Mouse (Mus musculus): ENCODE results near the gene BC048507.
"Not testable (repeated sequence)": the region's sequence is repeated elsewhere in the genome, so short reads cannot be mapped to it uniquely, and the experiment has no call there.

Gene BC048507

GRCm38 (mm10) chr13:67863026-67863425 is at the start of gene BC048507:
Gene BC048507, plus strand, starts transcription at chr13:67863326.
- no peak for DNase-seq (ENCODE audit: low spot score in 2 of 2)

DNA sequence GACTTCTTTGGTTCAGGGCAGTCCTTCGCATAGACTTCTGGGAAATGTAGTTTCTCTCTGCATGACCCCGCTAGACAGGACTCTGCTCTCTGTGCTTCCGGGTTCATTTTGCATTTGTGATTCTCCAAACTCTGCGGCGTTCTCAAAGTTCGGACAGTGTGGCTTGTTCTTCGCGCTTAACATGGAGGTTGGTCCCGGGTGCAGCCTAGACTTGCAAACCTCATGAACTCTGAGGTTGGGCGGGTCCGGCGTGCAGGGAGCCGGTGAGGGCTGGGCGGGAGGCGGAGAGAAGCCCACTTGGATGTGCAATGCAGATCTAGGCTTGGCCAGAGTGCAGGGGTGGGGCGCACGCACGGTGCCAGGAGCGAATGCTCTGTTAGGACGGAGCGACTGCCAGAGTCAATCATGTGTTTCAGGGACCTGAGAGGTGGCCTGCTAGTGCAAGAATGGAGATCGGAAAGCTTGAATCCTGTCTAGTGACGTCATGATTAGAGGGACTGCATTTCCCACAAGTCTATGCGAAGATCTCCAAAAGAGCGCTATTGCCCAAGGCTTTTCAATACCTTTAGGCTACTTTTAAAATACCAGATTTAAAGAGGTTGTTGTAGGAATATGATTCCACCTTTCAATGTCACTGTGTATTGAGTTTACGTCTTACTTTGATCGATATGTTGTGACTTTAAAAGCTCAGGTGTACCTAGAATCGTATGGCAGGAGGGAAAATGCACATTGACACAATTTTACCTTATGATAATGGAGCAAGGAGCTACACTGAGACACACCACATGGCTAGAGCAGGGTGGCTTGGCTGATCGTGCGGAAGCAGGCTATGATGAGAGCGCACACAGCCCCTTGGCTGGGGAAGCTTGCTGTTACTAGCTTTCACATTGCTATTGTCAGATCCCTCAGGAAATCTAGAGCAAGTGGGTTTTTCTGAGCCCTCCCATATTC is 49.1 kb upstream of the BC048507 start, which contains the start of gene Zfp273:
Zfp273 (plus strand) TSS at position 31 of the 951 bp plus-strand sequence.
- DNase-seq (ENCODE audit: low spot score in 2 of 2) = peak; percentile 58 to 82

GRCm38 (mm10) chr13:67818636-67819035 is 44.5 kb upstream of the BC048507 start:
- DNase-seq (ENCODE audit: low spot score in 2 of 2) = no peak

DNA sequence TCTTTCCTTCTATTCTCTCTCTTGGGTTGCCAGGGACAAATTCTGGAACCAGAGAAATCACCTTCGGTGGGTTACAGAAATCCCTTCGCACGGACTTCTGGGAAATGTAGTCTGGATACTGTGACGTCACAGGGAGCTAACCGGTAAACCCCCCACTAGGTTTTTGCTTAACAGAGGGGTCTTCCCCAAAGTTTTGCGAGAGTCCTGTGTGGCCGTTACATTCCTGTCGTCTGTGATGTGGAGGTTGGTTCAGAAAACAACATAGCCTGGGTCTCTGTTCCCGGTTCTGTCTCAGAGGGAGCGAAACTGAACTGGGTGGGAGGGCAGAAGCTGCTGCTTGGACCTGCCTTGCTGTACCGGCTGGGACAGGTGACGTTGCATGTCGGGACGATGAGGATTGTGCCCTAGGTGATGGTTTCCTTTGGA is 32.2 kb upstream of the BC048507 start, which contains the start of gene Gm10037:
Gm10037 (plus strand) TSS at position 196 of the 426 bp plus-strand sequence.
- peak; percentile 48 to 74 for DNase-seq (ENCODE audit: low spot score in 2 of 2)

- DNase-seq (ENCODE audit: low spot score in 2 of 2) = not testable (repeated sequence)
Measured at GRCm38 (mm10) chr13:67833137-67833536, 30.0 kb upstream of the BC048507 start.

- no peak for DNase-seq (ENCODE audit: low spot score in 2 of 2)
Measured at GRCm38 (mm10) chr13:67843775-67844118, 19.4 kb upstream of the BC048507 start.

- peak in 1 of 2 experiments; percentile 66 for DNase-seq (ENCODE audit: low spot score in 2 of 2)
Measured at GRCm38 (mm10) chr13:67844119-67844852, 18.8 kb upstream of the BC048507 start.

GRCm38 (mm10) chr13:67844853-67845194 is 18.3 kb upstream of the BC048507 start:
- DNase-seq (ENCODE audit: low spot score in 2 of 2) = no peak

GRCm38 (mm10) chr13:67850361-67850760 is 12.8 kb upstream of the BC048507 start:
- DNase-seq (ENCODE audit: low spot score in 2 of 2) = no peak

- no peak for DNase-seq (ENCODE audit: low spot score in 2 of 2)
Measured at GRCm38 (mm10) chr13:67853130-67853529, 10.0 kb upstream of the BC048507 start.

- DNase-seq (ENCODE audit: low spot score in 2 of 2) = no peak
Measured at GRCm38 (mm10) chr13:67853983-67854382, 9.1 kb upstream of the BC048507 start.

- no peak for DNase-seq (ENCODE audit: low spot score in 2 of 2)
Measured at GRCm38 (mm10) chr13:67857317-67857716, 5.8 kb upstream of the BC048507 start.

DNA sequence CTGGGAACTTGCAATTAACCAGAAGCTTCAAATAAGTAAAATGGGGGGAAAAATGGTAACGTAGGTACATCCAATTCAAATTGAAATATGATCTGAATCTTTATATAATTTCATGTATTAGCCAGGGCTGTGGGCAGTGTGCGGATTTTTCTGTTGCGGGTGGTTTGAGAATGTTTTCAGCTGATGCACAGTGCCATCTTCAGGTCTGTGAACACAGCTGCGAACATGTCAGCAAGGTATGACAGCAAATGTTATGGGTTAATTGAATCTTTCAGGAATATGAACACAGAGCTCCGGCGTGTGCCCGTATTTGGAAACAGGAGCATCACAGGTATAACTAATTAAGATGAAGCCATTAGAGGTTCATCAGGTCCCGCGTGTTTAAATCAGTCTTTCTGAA is 618 bp upstream of the BC048507 start:
- no peak for DNase-seq (ENCODE audit: low spot score in 2 of 2)

GRCm38 (mm10) chr13:67864764-67865350 is 1.7 kb downstream of the BC048507 start:
- DNase-seq (ENCODE audit: low spot score in 2 of 2) = no peak

DNA sequence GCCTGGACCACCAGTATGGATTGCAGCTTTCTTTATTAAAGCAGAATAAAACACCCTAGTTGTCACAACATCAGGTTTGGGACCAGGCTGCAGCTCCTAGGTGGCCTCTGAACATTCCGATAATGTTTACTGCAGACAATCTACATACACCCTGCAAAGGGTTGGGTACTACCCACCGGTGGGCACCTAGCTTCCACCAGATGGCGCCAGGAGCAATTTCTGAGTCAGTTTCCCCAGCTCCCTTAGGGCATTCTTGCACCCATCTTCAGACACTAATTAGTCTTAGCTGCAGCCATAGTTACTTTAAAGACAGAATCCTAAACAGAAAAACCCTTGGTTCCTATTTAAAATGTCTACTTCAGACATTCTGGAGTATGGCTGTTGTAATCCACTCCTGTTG is 4.8 kb downstream of the BC048507 start:
- no peak for DNase-seq (ENCODE audit: low spot score in 2 of 2)

DNA sequence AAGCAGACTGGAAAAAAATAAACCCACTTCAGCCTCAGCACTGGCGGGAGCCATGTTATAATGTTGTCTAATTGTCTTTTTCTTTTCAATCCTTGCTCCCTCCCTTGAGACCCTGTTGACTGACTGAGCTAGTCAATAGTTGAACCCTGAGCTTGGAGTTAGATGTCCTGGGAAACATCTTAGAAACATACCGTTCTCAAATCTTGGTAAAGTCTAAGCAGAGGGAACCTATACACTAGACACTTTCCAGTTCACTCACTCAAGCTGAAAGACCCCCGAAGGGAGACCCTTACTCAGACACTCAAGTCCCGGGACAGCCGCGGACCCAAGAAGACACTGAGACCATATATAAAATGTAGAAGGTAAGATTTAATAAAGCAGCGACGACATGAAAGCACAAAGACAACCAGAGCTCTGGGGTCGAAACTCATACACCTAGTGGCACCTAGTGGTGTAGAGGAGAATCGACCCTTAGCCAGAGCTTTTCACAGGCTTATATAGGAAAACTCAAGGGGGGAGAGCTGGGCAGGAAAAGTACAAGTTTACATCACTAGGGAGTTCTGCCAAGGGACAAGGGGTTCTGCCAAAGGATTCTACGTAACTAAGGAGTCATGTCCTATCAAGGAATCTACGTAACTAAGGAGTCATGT is 13.0 kb downstream of the BC048507 start:
- DNase-seq (ENCODE audit: low spot score in 2 of 2) = not testable (repeated sequence)

- no peak for DNase-seq (ENCODE audit: low spot score in 2 of 2)
Measured at GRCm38 (mm10) chr13:67876699-67877254, 13.7 kb downstream of the BC048507 start.

DNA sequence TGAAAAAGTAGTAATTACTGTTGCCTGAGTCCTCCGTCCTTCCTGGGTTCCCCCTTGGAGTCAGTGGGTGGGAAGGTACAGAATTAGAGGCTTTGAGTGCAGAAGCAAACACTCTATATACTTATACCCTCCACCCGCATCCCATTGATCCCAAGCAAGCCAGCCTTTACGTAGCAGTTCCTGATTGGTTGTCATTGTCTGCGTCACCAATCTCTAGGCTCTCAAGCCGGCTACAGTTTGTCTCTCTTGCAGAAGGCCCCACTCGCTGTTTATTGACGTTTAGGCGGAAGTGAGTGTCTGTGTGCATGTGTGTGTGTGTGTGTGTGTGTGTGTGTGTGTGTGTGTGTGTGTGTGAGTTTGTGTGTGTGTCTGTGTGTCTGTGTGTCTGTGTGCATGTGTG is 20.8 kb downstream of the BC048507 start:
- DNase-seq (ENCODE audit: low spot score in 2 of 2) = no peak

DNA sequence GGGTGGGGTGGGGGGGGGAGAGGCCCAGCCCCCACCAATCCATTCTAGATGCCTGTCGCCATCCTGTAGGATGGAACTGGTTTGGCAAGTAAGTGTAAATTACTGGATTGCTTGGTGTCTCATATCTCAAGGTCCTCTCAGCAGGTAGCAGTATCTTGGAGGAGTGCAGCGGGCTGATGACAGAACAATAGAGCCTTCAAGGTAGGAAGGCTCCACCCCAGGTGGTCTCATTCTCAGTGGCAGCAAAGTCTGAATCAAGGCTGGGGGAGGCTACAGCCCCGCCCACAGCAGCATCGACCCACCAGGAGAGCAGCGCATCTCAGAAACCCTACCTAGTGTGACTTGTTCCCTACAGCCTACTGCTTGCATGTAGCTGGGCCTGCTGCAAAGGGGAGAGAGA is 46.6 kb downstream of the BC048507 start:
- no peak for DNase-seq (ENCODE audit: low spot score in 2 of 2)

All from left cerebral cortex, adult 9 months (tissue).